Mouse (Mus musculus): Measurements from ENCODE around the gene 1700113H08Rik. TPM values are rescaled to one million over a fixed set of nuclear protein-coding genes. Genes with fewer than 3 reads are reported as not detected.

1700113H08Rik gene
- polyA plus RNA-seq, 1 experiment from 2014 or later, result 0.36 TPM

GRCm38 (mm10) chr10:87084236-87084635 lies 26.4 kb downstream of the 1700113H08Rik start:
- Histone ChIP-seq H3K27me3 (no peaks in the 10 kb centered on the region), H3K4me1 (replicated peaks) (no peaks in the 10 kb centered on the region), H3K9me3 (no peaks in the 10 kb centered on the region), H3K36me3 (no peaks in the 10 kb centered on the region), H3K9ac (no peak overlapping the region), H3K4me2 (no peak overlapping the region), H3K4me3 (no peak overlapping the region), H3K27ac (no peak overlapping the region)
- no peak for ATAC-seq (ENCODE audit: low FRiP score)
- WGBS, result 88% methylated on average over 6 of the region's 6 CpGs

- Histone ChIP-seq H3K36me3 (no peaks in the 10 kb centered on the region), H3K4me1 (replicated peaks) (no peaks in the 10 kb centered on the region), H3K4me2 (no peak overlapping the region), H3K4me3 (no peak overlapping the region), H3K9me3 (no peaks in the 10 kb centered on the region), H3K27ac (no peak overlapping the region), H3K9ac (no peak overlapping the region), H3K27me3 (no peaks in the 10 kb centered on the region)
- 50% methylated on average over 5 of the region's 5 CpGs for WGBS
- ATAC-seq (ENCODE audit: low FRiP score), result no peak
These were observed 29.8 kb downstream of the 1700113H08Rik start for GRCm38 (mm10) chr10:87087646-87088045.

- no peak overlapping the region for H3K27ac ChIP-seq
- no peaks in the 10 kb centered on the region for H3K27me3 ChIP-seq
- H3K4me2 ChIP-seq, result no peak overlapping the region
- H3K36me3 ChIP-seq, result no peaks in the 10 kb centered on the region
- H3K4me1 ChIP-seq (replicated peaks), result no peaks in the 10 kb centered on the region; the same call in 1 of the 2 replicates
- H3K4me3 ChIP-seq, result no peak overlapping the region
- H3K9ac ChIP-seq, result no peak overlapping the region
- ATAC-seq (ENCODE audit: low FRiP score), result peak; percentile 63; the same call in 1 of the 2 replicates
- H3K9me3 ChIP-seq, result no peaks in the 10 kb centered on the region
These were observed 36.4 kb downstream of the 1700113H08Rik start for GRCm38 (mm10) chr10:87094249-87094648.

- WGBS, result 47% methylated on average over 6 of the region's 6 CpGs
These were observed 40.9 kb downstream of the 1700113H08Rik start for GRCm38 (mm10) chr10:87098722-87099121.

GRCm38 (mm10) chr10:87100668-87101067 lies 42.8 kb downstream of the 1700113H08Rik start:
- Histone ChIP-seq H3K4me1 (replicated peaks) (peaks cover 16% of the 10 kb centered on the region), H3K27me3 (peaks cover 7% of the 10 kb centered on the region; the same call in 1 of the 2 replicates), H3K9ac (no peak overlapping the region), H3K4me2 (no peak overlapping the region), H3K4me3 (no peak overlapping the region), H3K9me3 (no peaks in the 10 kb centered on the region), H3K27ac (no peak overlapping the region), H3K36me3 (no peaks in the 10 kb centered on the region)
- no peak for ATAC-seq (ENCODE audit: low FRiP score)
- 57% methylated on average over 4 of the region's 4 CpGs for WGBS

More at GRCm38 (mm10) chr10:87098722-87099121, 40.9 kb downstream of the 1700113H08Rik start:
- H3K9ac ChIP-seq, result no peak overlapping the region
- H3K9me3 ChIP-seq, result no peaks in the 10 kb centered on the region
- peaks cover 16% of the 10 kb centered on the region for H3K4me1 ChIP-seq (replicated peaks)
- no peak for ATAC-seq (ENCODE audit: low FRiP score)
- H3K27me3 ChIP-seq, result peaks cover 5% of the 10 kb centered on the region; the same call in 1 of the 2 replicates
- no peak overlapping the region for H3K4me2 ChIP-seq
- no peak overlapping the region for H3K4me3 ChIP-seq
- H3K27ac ChIP-seq, result no peak overlapping the region
- H3K36me3 ChIP-seq, result no peaks in the 10 kb centered on the region

DNA sequence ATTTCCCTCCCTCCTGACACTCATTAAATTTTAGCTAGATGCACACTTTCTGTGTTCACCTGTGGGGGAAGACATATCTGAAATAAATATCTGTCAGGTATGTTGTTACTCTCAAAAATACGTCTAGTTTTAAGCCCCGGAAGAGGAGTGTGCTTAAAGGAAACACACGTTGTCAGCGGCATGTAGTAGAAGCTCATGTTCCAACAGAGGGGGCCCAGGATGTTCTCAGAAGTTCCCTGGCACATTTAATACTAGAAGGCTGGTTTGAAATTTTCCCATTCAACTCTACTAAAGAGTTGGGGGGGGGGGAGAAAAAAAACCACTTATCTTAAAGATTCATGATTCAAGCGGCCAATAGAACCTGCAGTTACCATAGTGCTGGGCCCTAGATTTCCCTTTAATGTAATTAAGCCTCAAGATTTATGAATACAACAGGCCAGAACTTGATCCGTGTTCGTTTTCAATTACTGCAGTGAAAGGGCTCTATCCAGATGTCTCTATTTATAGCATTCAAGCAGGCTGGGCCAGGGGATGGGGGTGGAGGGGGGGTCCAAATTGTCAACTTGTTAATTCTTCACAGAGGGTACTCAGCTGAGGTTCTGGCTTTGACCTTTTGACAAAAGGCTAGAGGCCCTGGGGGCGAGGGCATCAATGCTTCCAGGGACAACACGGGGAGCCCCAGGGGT lies 43.6 kb downstream of the 1700113H08Rik start:
- Histone ChIP-seq H3K27ac (no peak overlapping the region), H3K9ac (no peak overlapping the region), H3K9me3 (no peaks in the 10 kb centered on the region), H3K27me3 (peaks cover 7% of the 10 kb centered on the region; the same call in 1 of the 2 replicates), H3K36me3 (no peaks in the 10 kb centered on the region), H3K4me1 (replicated peaks) (peaks cover 16% of the 10 kb centered on the region), H3K4me2 (no peak overlapping the region), H3K4me3 (no peak overlapping the region)
- ATAC-seq (ENCODE audit: low FRiP score), result 0 out of 2 replicates have a peak, but pooled peaks have one; percentile 32
- 10% methylated on average over 9 of the region's 9 CpGs for WGBS

DNA sequence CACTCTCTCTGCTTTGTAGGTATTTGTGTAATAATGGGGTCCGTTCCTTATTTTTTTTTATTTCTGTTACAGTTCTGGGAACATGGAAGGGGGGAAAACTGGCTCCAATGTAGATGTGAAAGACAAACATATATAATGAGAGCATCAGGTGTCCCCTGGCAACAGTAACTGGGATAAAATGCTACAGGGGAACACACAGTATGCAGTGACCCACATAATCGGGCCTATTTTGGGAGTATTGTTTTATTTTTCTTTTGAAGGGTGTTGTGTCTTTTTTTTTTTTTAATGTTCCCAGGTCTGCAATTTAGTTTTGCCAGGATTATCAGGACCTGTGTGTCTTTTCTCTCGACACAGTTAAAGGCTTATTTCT lies 44.1 kb downstream of the 1700113H08Rik start:
- H3K4me2 ChIP-seq, result no peak overlapping the region
- H3K27me3 ChIP-seq, result peaks cover 7% of the 10 kb centered on the region; the same call in 1 of the 2 replicates
- H3K4me1 ChIP-seq (replicated peaks), result peaks cover 16% of the 10 kb centered on the region
- no peaks in the 10 kb centered on the region for H3K36me3 ChIP-seq
- H3K4me3 ChIP-seq, result no peak overlapping the region
- no peak overlapping the region for H3K27ac ChIP-seq
- no peak for ATAC-seq (ENCODE audit: low FRiP score)
- 7% methylated on average over 3 of the region's 3 CpGs for WGBS
- H3K9me3 ChIP-seq, result no peaks in the 10 kb centered on the region
- H3K9ac ChIP-seq, result no peak overlapping the region

- H3K27me3 ChIP-seq, result peaks cover 7% of the 10 kb centered on the region; the same call in 1 of the 2 replicates
- no peak overlapping the region for H3K9ac ChIP-seq
- H3K27ac ChIP-seq, result no peak overlapping the region
- H3K4me2 ChIP-seq, result 0 out of 2 replicates have a peak overlapping the region, but pooled peaks have one; percentile 13
- WGBS, result 27% methylated on average over 13 of the region's 13 CpGs
- H3K36me3 ChIP-seq, result no peaks in the 10 kb centered on the region
- H3K9me3 ChIP-seq, result no peaks in the 10 kb centered on the region
- no peak overlapping the region for H3K4me3 ChIP-seq
- H3K4me1 ChIP-seq (replicated peaks), result peaks cover 16% of the 10 kb centered on the region
- ATAC-seq (ENCODE audit: low FRiP score), result no peak
These were observed 44.6 kb downstream of the 1700113H08Rik start for GRCm38 (mm10) chr10:87102455-87102854.

DNA sequence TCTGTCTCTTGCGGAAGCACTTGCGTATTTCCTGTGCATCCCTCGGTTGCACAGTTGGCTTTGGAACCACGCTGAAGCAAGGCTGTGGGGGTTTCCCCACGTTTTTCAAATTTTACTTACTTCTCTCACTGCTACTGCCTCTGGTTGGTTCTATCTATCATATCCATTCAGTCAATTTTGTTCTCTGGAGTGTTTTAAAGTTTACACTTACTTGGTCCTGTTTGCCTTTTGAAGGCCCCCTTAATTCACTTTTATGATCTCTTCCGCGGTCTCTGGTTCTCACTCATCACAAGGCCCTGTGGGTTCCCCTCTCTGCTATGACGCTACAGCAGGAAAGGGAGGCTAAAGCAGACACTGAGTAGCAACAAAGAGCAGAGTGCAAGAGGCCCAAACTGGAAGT lies 45.4 kb downstream of the 1700113H08Rik start:
- H3K27ac ChIP-seq, result no peak overlapping the region
- H3K4me2 ChIP-seq, result no peak overlapping the region
- 54% methylated on average over 8 of the region's 8 CpGs for WGBS
- H3K9me3 ChIP-seq, result no peaks in the 10 kb centered on the region
- no peak overlapping the region for H3K9ac ChIP-seq
- peaks cover 7% of the 10 kb centered on the region; the same call in 1 of the 2 replicates for H3K27me3 ChIP-seq
- H3K36me3 ChIP-seq, result no peaks in the 10 kb centered on the region
- ATAC-seq (ENCODE audit: low FRiP score), result no peak
- H3K4me1 ChIP-seq (replicated peaks), result peaks cover 16% of the 10 kb centered on the region
- H3K4me3 ChIP-seq, result no peak overlapping the region

DNA sequence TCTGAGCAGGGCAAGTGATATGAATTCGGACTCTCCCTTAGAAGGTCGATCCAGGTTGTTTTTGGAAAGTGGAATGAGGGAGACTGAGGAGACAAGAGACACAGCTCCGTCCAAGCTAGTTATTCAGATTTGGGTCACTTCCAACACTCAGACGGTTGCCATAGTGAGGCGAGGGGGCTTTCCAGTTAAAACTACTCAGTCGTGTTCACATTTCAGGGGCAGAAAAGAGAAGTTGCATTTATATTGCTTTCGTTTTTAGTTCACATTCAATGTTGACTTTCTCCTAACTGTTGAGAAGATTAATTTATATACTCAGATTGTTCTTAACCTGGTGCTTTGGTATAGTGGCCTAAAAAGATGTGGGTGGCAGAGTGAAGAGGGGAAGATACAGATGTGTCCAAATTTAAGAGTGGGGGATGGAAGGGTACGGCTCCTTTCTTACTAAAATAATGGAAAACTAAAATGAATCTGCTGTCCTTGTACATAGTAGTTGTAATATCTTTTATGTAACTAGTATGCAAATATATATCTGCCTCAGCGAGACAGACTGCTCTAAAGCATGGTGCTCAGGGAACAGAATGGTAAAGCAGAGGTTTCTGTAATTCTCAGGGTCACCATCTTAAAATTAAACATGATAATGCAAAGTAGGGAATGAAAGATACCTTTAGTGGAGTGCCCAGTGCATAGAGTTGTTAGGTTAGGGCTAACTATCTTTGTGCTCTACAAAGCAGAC lies 49.9 kb downstream of the 1700113H08Rik start:
- WGBS, result 68% methylated on average over 9 of the region's 9 CpGs
- Histone ChIP-seq H3K9ac (no peak overlapping the region), H3K4me3 (no peak overlapping the region), H3K27me3 (peaks cover 7% of the 10 kb centered on the region; the same call in 1 of the 2 replicates), H3K9me3 (no peaks in the 10 kb centered on the region), H3K4me2 (no peak overlapping the region), H3K4me1 (replicated peaks) (peaks cover under 1% of the 10 kb centered on the region; the same call in 1 of the 2 replicates), H3K27ac (no peak overlapping the region), H3K36me3 (no peaks in the 10 kb centered on the region)
- ATAC-seq (ENCODE audit: low FRiP score), result no peak

- 93% methylated on average over 6 of the region's 6 CpGs for WGBS
- no peak overlapping the region for H3K4me3 ChIP-seq
- no peaks in the 10 kb centered on the region for H3K4me1 ChIP-seq (replicated peaks)
- no peaks in the 10 kb centered on the region for H3K9me3 ChIP-seq
- no peak for ATAC-seq (ENCODE audit: low FRiP score)
- H3K27ac ChIP-seq, result no peak overlapping the region
- no peak overlapping the region for H3K4me2 ChIP-seq
- H3K27me3 ChIP-seq, result peaks cover 8% of the 10 kb centered on the region; the same call in 1 of the 2 replicates
- H3K9ac ChIP-seq, result no peak overlapping the region
- no peaks in the 10 kb centered on the region for H3K36me3 ChIP-seq
These were observed 50.5 kb downstream of the 1700113H08Rik start for GRCm38 (mm10) chr10:87108333-87108732.

DNA sequence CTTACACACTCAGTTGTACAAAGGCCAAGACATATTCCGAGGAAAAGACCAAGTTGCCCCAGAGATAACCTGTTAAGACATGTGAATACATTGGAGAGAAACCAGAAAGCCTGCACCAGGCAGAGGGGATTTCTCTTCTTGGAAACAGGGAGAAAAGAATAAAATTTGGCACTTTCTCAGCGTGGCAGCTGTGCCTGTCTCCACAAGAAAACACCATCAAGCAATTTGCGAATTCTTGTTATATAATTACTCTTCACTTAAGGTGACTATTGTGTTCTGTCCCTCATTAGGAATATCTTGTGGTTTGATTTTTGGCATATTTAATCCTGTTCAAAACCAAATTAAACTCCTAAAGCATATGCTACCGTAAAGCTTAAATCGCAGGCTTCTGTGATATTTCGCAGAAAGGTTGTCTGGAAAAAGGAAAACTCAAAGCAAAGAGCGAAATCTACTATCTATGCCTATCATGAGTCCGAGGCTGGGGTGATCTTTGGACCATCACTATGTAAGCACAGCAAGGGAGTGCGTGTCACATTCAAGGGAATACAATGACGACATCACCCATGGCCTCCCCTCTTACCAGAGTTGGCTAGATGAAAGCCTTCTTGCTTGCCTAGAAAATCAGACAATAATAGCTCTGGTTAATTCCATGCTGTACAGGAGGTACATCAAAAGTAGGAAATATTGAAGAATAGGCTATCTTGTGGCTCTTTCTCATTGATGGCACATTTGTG lies 51.4 kb downstream of the 1700113H08Rik start:
- Histone ChIP-seq H3K4me3 (no peak overlapping the region), H3K27me3 (0 out of 2 replicates have a peak, but pooled peaks cover 3% of the 10 kb centered on the region), H3K36me3 (no peaks in the 10 kb centered on the region), H3K9me3 (no peaks in the 10 kb centered on the region), H3K4me2 (no peak overlapping the region), H3K4me1 (replicated peaks) (no peaks in the 10 kb centered on the region), H3K27ac (no peak overlapping the region), H3K9ac (no peak overlapping the region)
- 80% methylated on average over 10 of the region's 10 CpGs for WGBS
- no peak for ATAC-seq (ENCODE audit: low FRiP score)
